Mouse (Mus musculus) olfactory bulb, adult 2 months (tissue): ENCODE results near the gene Hrh3. TPM values are rescaled to one million over a fixed set of nuclear protein-coding genes. Genes with fewer than 3 reads are reported as not detected.

ENCODE experiments used
- H3K27ac ChIP-seq: fragments of 200-500 bp; 2 replicates; pipeline ENCODE4 v1.5.1; 2012; ENCODE audit warnings: low read depth, low read length; ENCODE audit not compliant: insufficient read depth
- H3K4me1 ChIP-seq: fragments of 200-500 bp; 2 replicates; pipeline ENCODE4 v1.6.1; 2012; ENCODE audit warnings: low read length; ENCODE audit not compliant: control insufficient read depth, insufficient read depth
- H3K4me3 ChIP-seq: fragments of 200-500 bp; 2 replicates; pipeline ENCODE4 v1.5.1; 2012; ENCODE audit warnings: mild to moderate bottlenecking, low read depth, low read length, moderate library complexity; ENCODE audit not compliant: insufficient read depth
- CTCF ChIP-seq: fragments of 200-500 bp; IDR thresholded peaks from 2 replicates; pipeline ENCODE4 v1.5.1; 2012; ENCODE audit warnings: low read depth, mild to moderate bottlenecking, low read length, moderate library complexity; ENCODE audit not compliant: insufficient read depth
- POLR2A ChIP-seq: fragments of 200-500 bp; IDR thresholded peaks from 2 replicates; pipeline ENCODE4 v1.6.1; 2012; ENCODE audit warnings: mild to moderate bottlenecking, low read depth, low read length, moderate library complexity; ENCODE audit not compliant: insufficient read depth
- WGBS: fragments of 180-500 bp; shearing (Covaris S2); methylation state at CpG from one replicate; pipeline ENCODE4 v1.1.7; 2018; 5-methylcytosine and 5-hydroxymethylcytosine counted together
- polyA plus RNA-seq: library from polyadenylated mRNA; stranded (reverse); fragments of >200 nt; gene quantifications from 2 replicates; pipeline ENCODE4 v1.2.4, GENCODE M21; 2012; ENCODE audit warnings: low replicate concordance; ENCODE audit not compliant: missing spikeins, insufficient read depth, insufficient read length

Hrh3 gene
- polyA plus RNA-seq, 1 experiment = not detected

- Histone ChIP-seq H3K4me3 (no peak overlapping the region), H3K4me1 (peaks cover 59% of the 10 kb centered on the region), H3K27ac (no peak overlapping the region)
- TF ChIP-seq POLR2A (no peak), CTCF (no peak)
- 44% methylated on average over 3 of the region's 3 CpGs for WGBS
These were observed 6.7 kb downstream of the Hrh3 start for GRCm38 (mm10) chr2:180097585-180097984.

GRCm38 (mm10) chr2:180095711-180096110 lies 8.6 kb downstream of the Hrh3 start:
- Histone ChIP-seq H3K4me1 (peaks cover 42% of the 10 kb centered on the region), H3K27ac (no peak overlapping the region), H3K4me3 (no peak overlapping the region)
- TF ChIP-seq CTCF (no peak), POLR2A (no peak)
- 16% methylated on average over 5 of the region's 5 CpGs for WGBS

GRCm38 (mm10) chr2:180090285-180090684 lies 14.0 kb downstream of the Hrh3 start:
- H3K4me3 ChIP-seq = no peak overlapping the region
- no peak for TF ChIP-seq CTCF
- TF ChIP-seq POLR2A = no peak
- 79% methylated on average over 11 of the region's 11 CpGs for WGBS
- peaks cover 25% of the 10 kb centered on the region for H3K4me1 ChIP-seq
- H3K27ac ChIP-seq = no peak overlapping the region

- WGBS = 91% methylated on average over 4 of the region's 4 CpGs
- TF ChIP-seq POLR2A (no peak), CTCF (no peak)
- Histone ChIP-seq H3K4me1 (peaks cover 45% of the 10 kb centered on the region), H3K27ac (no peak overlapping the region), H3K4me3 (no peak overlapping the region)
These were observed 16.8 kb downstream of the Hrh3 start for GRCm38 (mm10) chr2:180087472-180087871.

- H3K27ac ChIP-seq = peak overlapping the region; percentile 59; the same call in 1 of the 2 replicates
- 77% methylated on average over 5 of the region's 5 CpGs for WGBS
These were observed 17.7 kb downstream of the Hrh3 start for GRCm38 (mm10) chr2:180086637-180087027.

GRCm38 (mm10) chr2:180085926-180086636 lies 18.2 kb downstream of the Hrh3 start:
- peaks cover 49% of the 10 kb centered on the region for H3K4me1 ChIP-seq
- H3K4me3 ChIP-seq = no peak overlapping the region
- WGBS = 32% methylated on average over 16 of the region's 16 CpGs
- no peak for TF ChIP-seq CTCF
- no peak for TF ChIP-seq POLR2A
- H3K27ac ChIP-seq = peak overlapping the region; percentile 59

More at GRCm38 (mm10) chr2:180086637-180087027, 17.7 kb downstream of the Hrh3 start:
- TF ChIP-seq CTCF = no peak
- TF ChIP-seq POLR2A = no peak
- Histone ChIP-seq H3K4me1 (peaks cover 49% of the 10 kb centered on the region), H3K4me3 (no peak overlapping the region)

GRCm38 (mm10) chr2:180084565-180084964 lies 19.7 kb downstream of the Hrh3 start:
- peaks cover 49% of the 10 kb centered on the region for H3K4me1 ChIP-seq
- WGBS = 26% methylated on average over 3 of the region's 3 CpGs
- H3K27ac ChIP-seq = peak overlapping the region; percentile 63; the same call in 1 of the 2 replicates
- H3K4me3 ChIP-seq = no peak overlapping the region
- no peak for TF ChIP-seq CTCF
- TF ChIP-seq POLR2A = no peak

- Histone ChIP-seq H3K4me1 (peaks cover 45% of the 10 kb centered on the region), H3K27ac (peak overlapping the region; percentile 71), H3K4me3 (no peak overlapping the region)
- no peak for TF ChIP-seq POLR2A
- no peak for TF ChIP-seq CTCF
- 49% methylated on average over 10 of the region's 10 CpGs for WGBS
These were observed 21.2 kb downstream of the Hrh3 start for GRCm38 (mm10) chr2:180083063-180083462.

- Histone ChIP-seq H3K4me3 (no peak overlapping the region), H3K4me1 (peaks cover 30% of the 10 kb centered on the region), H3K27ac (no peak overlapping the region)
- no peak for TF ChIP-seq CTCF
- no peak for TF ChIP-seq POLR2A
- 85% methylated on average over 8 of the region's 8 CpGs for WGBS
These were observed 23.6 kb downstream of the Hrh3 start for GRCm38 (mm10) chr2:180080680-180081079.

GRCm38 (mm10) chr2:180077622-180078021 lies 26.7 kb downstream of the Hrh3 start:
- Histone ChIP-seq H3K27ac (no peak overlapping the region), H3K4me1 (peaks cover 6% of the 10 kb centered on the region), H3K4me3 (no peak overlapping the region)
- no peak for TF ChIP-seq POLR2A
- TF ChIP-seq CTCF = no peak
- 70% methylated on average over 3 of the region's 3 CpGs for WGBS
